Mouse (Mus musculus) forebrain, embryonic 14.5 days (tissue): ENCODE results near the gene Plxna2. TPM values are rescaled to one million over a fixed set of nuclear protein-coding genes. Genes with fewer than 3 reads are reported as not detected.

ENCODE experiments used
- ATAC-seq: fragments of 200-750 bp; cut with Nextera tagmentation; 2 replicates; pipeline ENCODE4 v1.8.0; 2017; ENCODE audit warnings: mild to moderate bottlenecking, moderate library complexity
- DNase-seq: peaks from one replicate; pipeline ENCODE4 v3.0.0-alpha.2; 2015; ENCODE audit warnings: low spot score
- H3K27ac ChIP-seq: fragments of 300-500 bp; sonication (generic); 2 replicates; pipeline ENCODE4 v1.5.1; 2014; ENCODE audit warnings: low read depth, mild to moderate bottlenecking, control low read depth, low read length, moderate library complexity
- H3K27me3 ChIP-seq: fragments of 300-500 bp; sonication (generic); replicated peaks from 2 replicates; pipeline ENCODE4 v1.6.1; 2014; ENCODE audit warnings: low read length, control low read depth, mixed read lengths; ENCODE audit not compliant: control insufficient read depth, insufficient read depth
- H3K36me3 ChIP-seq: fragments of 300-500 bp; sonication (generic); 2 replicates; pipeline ENCODE4 v1.6.1; 2014; ENCODE audit warnings: low read length, control low read depth; ENCODE audit not compliant: control insufficient read depth, insufficient read depth
- H3K4me1 ChIP-seq: fragments of 300-500 bp; sonication (generic); 2 replicates; pipeline ENCODE4 v1.6.1; 2014; ENCODE audit warnings: antibody characterized with exemption, low read length, control low read depth; ENCODE audit not compliant: control insufficient read depth, insufficient read depth
- H3K4me2 ChIP-seq: fragments of 300-500 bp; sonication (generic); 2 replicates; pipeline ENCODE4 v1.6.1; 2014; ENCODE audit warnings: mild to moderate bottlenecking, control low read depth, low read length
- H3K4me3 ChIP-seq: fragments of 300-500 bp; sonication (generic); 2 replicates; pipeline ENCODE4 v1.5.1; 2014; ENCODE audit warnings: low read depth, low read length, control low read depth
- H3K9ac ChIP-seq: fragments of 300-500 bp; sonication (generic); 2 replicates; pipeline ENCODE4 v1.6.1; 2014; ENCODE audit warnings: mild to moderate bottlenecking, low read length, control low read depth, moderate library complexity
- H3K9me3 ChIP-seq: fragments of 300-500 bp; sonication (generic); replicated peaks from 2 replicates; pipeline ENCODE4 v1.6.1; 2016; ENCODE audit warnings: low read length, control low read depth, mixed read lengths; ENCODE audit not compliant: control insufficient read depth
- WGBS: fragments of 180-500 bp; shearing (Covaris S2); extraction: QIAGEN DNeasy Blood & Tissue Kit; methylation state at CpG from one replicate; pipeline ENCODE4 v1.1.7; 2014; 5-methylcytosine and 5-hydroxymethylcytosine counted together
- polyA plus RNA-seq: library from polyadenylated mRNA; unstranded; fragments of >200 nt; fragmentation: Nextera tagmentation; extraction: Ambion mirVana; gene quantifications from 2 replicates; pipeline ENCODE4 v1.2.1, GENCODE M21; 2014

The Plxna2 gene
- polyA plus RNA-seq, 1 experiment from 2014 or later, result 54.7 TPM

DNA sequence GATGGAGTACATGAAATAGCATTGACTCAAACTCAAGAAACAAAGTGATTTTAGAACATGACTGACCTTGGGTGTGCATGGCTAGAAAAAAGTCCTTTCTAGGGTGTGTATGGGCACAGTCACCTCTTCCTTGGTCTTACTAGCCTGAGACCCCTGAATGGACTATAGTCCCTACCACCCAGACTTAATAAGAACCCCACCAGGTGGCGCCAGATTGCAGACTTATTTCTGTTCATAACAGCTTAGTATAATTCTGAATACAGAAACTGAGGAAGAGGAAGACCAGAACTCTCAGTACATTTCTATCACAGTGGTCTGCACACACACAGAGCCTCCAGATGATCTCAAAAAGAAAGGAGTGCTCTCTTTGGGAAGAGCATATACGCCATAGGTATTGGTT lies 135.2 kb downstream of the Plxna2 start:
- Histone ChIP-seq H3K9ac (no peak overlapping the region), H3K27ac (no peak overlapping the region), H3K4me2 (no peak overlapping the region), H3K27me3 (no peaks in the 10 kb centered on the region), H3K36me3 (peaks cover 76% of the 10 kb centered on the region), H3K9me3 (no peaks in the 10 kb centered on the region), H3K4me1 (no peaks in the 10 kb centered on the region), H3K4me3 (no peak overlapping the region)
- 53% methylated on average over 2 of the region's 2 CpGs for WGBS
- ATAC-seq, result peak; percentile 54
- peak; percentile 63 for DNase-seq

DNA sequence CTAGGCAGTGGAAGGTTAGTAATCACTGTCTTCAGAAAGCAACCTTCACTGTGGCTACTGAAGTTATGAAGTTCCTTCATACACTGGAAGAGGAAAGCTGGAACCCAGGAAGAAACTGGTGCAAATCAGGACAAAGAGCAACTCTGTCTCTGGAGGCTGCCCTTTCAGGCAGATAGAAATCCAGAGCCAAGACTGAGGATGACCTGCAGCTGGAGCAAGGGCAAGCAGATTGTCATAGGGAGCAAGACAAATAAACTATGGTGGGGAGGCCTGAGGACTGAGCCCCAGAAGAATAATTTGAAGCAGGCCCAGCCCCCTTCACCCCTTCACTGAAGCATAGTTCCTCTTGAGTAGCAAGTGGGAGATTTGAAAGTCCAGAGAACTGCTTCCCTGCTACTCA lies 138.0 kb downstream of the Plxna2 start:
- no peak for ATAC-seq
- H3K4me3 ChIP-seq, result no peak overlapping the region
- no peak overlapping the region for H3K27ac ChIP-seq
- H3K4me1 ChIP-seq, result no peaks in the 10 kb centered on the region
- DNase-seq, result no peak
- H3K9ac ChIP-seq, result no peak overlapping the region
- H3K4me2 ChIP-seq, result no peak overlapping the region
- no peaks in the 10 kb centered on the region for H3K27me3 ChIP-seq
- H3K9me3 ChIP-seq, result no peaks in the 10 kb centered on the region
- H3K36me3 ChIP-seq, result peaks cover 80% of the 10 kb centered on the region

DNA sequence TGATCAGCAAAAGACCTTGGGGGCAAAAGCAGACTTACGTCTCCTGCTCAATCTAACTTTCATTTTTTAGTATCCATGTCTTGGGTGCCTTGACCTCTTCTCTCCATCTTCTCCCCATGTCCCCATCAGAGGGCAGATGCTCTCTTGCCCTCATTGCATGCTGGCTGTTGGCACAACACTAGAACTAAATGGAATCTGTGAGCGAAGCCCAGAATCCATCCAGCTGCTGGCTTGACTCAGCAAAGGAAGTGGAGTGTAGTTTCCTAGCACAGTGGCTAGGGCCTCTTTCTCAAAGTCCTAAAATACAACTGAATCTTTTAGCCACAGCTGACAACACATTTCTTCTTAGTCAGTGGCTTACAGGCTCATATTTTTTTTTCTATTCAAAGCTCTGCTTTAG lies 138.4 kb downstream of the Plxna2 start:
- Histone ChIP-seq H3K27me3 (no peaks in the 10 kb centered on the region), H3K27ac (no peak overlapping the region), H3K9me3 (no peaks in the 10 kb centered on the region), H3K4me2 (no peak overlapping the region), H3K9ac (no peak overlapping the region), H3K4me3 (no peak overlapping the region), H3K4me1 (no peaks in the 10 kb centered on the region), H3K36me3 (peaks cover 79% of the 10 kb centered on the region)
- 100% methylated on average over 2 of the region's 2 CpGs for WGBS
- DNase-seq, result no peak
- ATAC-seq, result no peak

DNA sequence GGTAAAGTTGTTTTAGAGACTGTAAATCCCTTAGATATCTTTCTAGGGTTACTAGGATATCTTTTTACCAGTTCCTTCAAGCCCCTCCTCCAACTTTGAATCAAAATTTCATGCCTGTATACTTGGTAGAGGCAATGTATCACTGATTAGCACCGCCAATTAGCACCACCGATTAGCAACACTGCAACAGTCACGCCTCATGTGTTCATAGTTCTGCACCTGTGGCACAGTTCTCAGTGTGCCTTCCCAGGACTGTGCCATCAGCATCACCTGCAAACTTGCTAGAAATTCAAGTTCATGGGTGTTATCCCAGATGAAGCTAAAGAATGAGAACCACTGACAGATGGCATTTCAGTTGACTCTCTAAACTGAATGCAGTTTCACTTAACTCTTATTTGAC lies 138.8 kb downstream of the Plxna2 start:
- Histone ChIP-seq H3K4me1 (no peaks in the 10 kb centered on the region), H3K36me3 (peaks cover 79% of the 10 kb centered on the region), H3K27ac (no peak overlapping the region), H3K9me3 (no peaks in the 10 kb centered on the region), H3K9ac (no peak overlapping the region), H3K27me3 (no peaks in the 10 kb centered on the region), H3K4me2 (no peak overlapping the region), H3K4me3 (no peak overlapping the region)
- DNase-seq (no peak), ATAC-seq (no peak)
- WGBS, result 71% methylated on average over 3 of the region's 3 CpGs

DNA sequence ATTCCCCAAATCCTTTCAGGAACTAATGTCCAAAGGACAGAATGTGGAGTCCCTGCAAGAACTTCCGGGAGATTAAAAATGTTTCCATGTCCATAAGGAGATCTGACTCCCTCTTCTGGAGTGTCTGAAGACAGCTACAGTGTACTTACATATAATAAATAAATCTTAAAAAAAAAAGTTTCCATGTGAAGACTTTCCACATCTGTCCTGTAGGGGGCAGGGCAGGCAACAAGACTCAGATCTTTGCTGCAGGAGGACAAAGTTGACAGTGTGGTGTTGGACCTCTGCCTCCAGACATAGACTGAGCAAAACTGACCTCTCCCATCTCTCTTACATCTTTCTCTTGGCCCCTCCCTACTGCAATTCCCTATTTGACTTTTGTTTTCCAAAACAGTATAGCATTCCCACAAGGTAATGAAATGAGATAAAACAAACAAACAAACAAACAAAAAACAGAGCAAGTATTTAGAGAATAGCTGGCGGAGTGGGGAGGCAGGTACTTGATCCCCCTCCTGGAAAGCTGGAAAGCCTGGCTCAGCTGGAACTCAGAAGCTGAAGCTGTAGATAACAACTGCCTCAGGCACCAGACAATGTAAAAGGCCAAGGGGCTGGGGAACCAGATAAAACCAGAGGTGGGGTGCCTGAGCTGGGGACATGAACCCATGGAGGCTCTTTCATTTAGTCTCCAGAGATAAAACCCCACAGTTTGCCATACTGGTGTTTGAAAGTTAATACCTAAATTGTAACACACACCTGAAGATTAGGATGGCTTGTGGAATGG lies 143.6 kb downstream of the Plxna2 start:
- H3K36me3 ChIP-seq, result peaks cover 88% of the 10 kb centered on the region
- H3K4me1 ChIP-seq, result no peaks in the 10 kb centered on the region
- no peaks in the 10 kb centered on the region for H3K27me3 ChIP-seq
- no peak overlapping the region for H3K27ac ChIP-seq
- DNase-seq (no peak), ATAC-seq (no peak)
- 86% methylated on average over 2 of the region's 2 CpGs for WGBS
- H3K9me3 ChIP-seq, result no peaks in the 10 kb centered on the region
- no peak overlapping the region for H3K4me2 ChIP-seq
- H3K4me3 ChIP-seq, result no peak overlapping the region
- H3K9ac ChIP-seq, result no peak overlapping the region

DNA sequence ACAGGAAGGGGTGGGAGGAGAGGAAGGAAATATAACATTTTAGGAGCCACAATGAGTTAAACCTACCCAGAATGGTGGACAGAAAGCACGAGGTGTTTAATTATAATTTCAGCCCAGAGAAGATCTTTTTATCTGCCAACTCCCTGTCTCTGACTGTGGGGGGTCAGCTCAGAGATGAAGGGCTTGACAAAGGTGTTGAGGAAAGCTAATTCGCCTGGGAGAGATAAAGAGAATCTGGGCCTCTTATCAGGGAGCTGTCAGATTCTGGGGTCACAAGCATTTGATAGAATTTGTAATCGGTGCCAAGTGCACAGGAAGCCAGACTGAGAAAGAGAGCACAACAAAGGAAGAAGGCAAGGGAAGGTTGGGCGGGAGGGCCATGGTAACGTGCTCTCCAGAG lies 144.9 kb downstream of the Plxna2 start:
- Histone ChIP-seq H3K4me1 (no peaks in the 10 kb centered on the region), H3K27me3 (no peaks in the 10 kb centered on the region), H3K36me3 (peaks cover 89% of the 10 kb centered on the region), H3K4me3 (no peak overlapping the region), H3K9ac (no peak overlapping the region), H3K4me2 (no peak overlapping the region), H3K27ac (no peak overlapping the region), H3K9me3 (no peaks in the 10 kb centered on the region)
- DNase-seq (no peak), ATAC-seq (no peak)
- WGBS, result 63% methylated on average over 5 of the region's 5 CpGs

DNA sequence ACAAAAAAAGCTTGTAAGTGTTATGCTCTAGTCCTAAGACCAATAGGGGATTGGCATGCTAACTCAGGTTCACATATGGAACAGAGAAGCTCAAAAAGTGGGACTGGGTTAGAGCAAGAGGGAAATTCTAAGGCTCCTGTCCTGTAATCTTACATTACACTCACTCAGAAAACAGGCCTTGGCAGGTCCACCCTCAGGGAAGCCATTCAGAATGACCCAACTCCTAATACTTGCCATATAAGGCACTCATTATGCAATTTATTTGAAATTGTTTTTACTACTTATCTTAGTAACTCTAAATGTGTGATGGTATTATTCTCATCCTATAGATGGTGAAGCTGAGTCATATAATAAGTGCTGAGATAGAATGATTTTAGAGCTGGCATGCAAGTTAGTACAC lies 146.9 kb downstream of the Plxna2 start:
- Histone ChIP-seq H3K27ac (no peak overlapping the region), H3K9me3 (no peaks in the 10 kb centered on the region), H3K36me3 (peaks cover 86% of the 10 kb centered on the region)

DNA sequence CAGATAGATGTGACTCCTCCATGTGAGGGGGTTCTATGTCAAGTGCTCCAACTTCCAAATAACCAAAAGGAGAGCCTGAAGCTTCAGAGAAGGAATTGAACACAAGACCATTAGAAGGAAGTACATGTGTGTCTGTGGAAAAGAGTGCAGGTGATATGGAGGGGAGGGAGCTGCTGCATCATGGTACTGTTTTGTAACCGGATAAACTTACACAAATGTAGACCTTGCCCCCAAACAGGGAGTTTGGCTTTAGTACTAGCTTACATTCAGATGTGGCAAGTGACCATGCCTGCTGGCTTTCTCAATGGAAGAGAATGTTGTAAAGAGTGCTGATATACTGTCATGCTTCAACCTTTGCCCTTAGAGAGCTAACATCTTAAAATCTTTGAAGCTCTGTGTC lies 150.8 kb downstream of the Plxna2 start:
- no peak for ATAC-seq
- Histone ChIP-seq H3K4me1 (no peaks in the 10 kb centered on the region), H3K4me2 (no peak overlapping the region), H3K36me3 (peaks cover 78% of the 10 kb centered on the region), H3K27me3 (no peaks in the 10 kb centered on the region), H3K9ac (no peak overlapping the region), H3K9me3 (no peaks in the 10 kb centered on the region), H3K4me3 (no peak overlapping the region), H3K27ac (no peak overlapping the region)
- WGBS, result 88% methylated on average over 1 of the region's 1 CpGs
- DNase-seq, result no peak

More for the DNA sequence above, 146.9 kb downstream of the Plxna2 start:
- ATAC-seq, result no peak
- DNase-seq, result no peak
- Histone ChIP-seq H3K4me1 (no peaks in the 10 kb centered on the region), H3K4me3 (no peak overlapping the region), H3K27me3 (no peaks in the 10 kb centered on the region), H3K4me2 (no peak overlapping the region), H3K9ac (no peak overlapping the region)

DNA sequence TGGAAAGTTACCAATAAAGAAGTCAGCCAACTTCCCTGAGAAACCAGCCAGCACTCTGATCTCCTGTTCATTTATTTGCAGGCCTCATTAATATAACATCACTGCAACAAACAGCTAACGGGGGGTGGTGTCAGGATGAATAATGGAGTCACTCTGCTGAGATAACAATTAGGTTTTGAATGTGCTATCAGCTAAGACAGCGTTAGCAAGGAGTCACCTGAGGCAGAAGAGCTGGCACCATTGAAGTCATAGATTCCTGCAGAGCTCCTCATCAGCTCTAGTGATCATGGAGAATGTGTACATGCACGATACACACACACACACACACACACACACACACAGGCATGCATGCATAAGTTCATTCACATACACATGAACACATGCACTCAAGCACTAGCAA lies 154.0 kb downstream of the Plxna2 start:
- Histone ChIP-seq H3K4me1 (no peaks in the 10 kb centered on the region; the same call in 1 of the 2 replicates), H3K9me3 (no peaks in the 10 kb centered on the region), H3K36me3 (peaks cover 70% of the 10 kb centered on the region), H3K27me3 (no peaks in the 10 kb centered on the region), H3K27ac (no peak overlapping the region), H3K9ac (no peak overlapping the region), H3K4me3 (no peak overlapping the region), H3K4me2 (no peak overlapping the region)
- ATAC-seq, result no peak
- DNase-seq, result no peak
- 36% methylated on average over 3 of the region's 3 CpGs for WGBS
